Mouse (Mus musculus) left cerebral cortex, postnatal 10 days (tissue): ENCODE measurements around the gene Mcemp1. TPM values are rescaled to one million over a fixed set of nuclear protein-coding genes. Genes with fewer than 3 reads are reported as not detected.

ENCODE experiments used
- DNase-seq, 2 experiments: peaks; one replicate each; pipeline ENCODE4 v3.0.0; 2021 to 2022; ENCODE audit warnings: low spot score in 2 of 2, mixed read lengths in 1 of 2; ENCODE audit errors: extremely low spot score in 1 of 2
- intact Hi-C: fragments of 180-260 bp; cut with DNase I; formaldehyde crosslinking; loops from one replicate; pipeline ENCODE4 v1.15.1; 2025
- total RNA-seq, 2 experiments: library from RNA; stranded (reverse); gene quantifications; 2 replicates each; pipeline ENCODE4 v1.2.3; 2021

The Mcemp1 gene
- under 1 TPM; 0.55 to 0.66 TPM for total RNA-seq

- intact Hi-C loops, result no loop called here
- no peak for DNase-seq
Observed at GRCm38 (mm10) chr8:3665507-3665906, at the start of gene Mcemp1. Mcemp1 (plus strand) TSS chr8:3665754.

- intact Hi-C loops, result no loop called here
- DNase-seq, result peak; percentile 99
Observed at GRCm38 (mm10) chr8:3621199-3621970, 44.2 kb upstream of the Mcemp1 start, which contains the start of the genes Xab2 and Pet100. Xab2 (minus strand) TSS chr8:3621316. Pet100 (plus strand) TSS chr8:3621548.

GRCm38 (mm10) chr8:3622119-3622518, 43.4 kb upstream of the Mcemp1 start:
- no peak for DNase-seq
- intact Hi-C loops, result no loop called here

- no peak for DNase-seq
- intact Hi-C loops, result loop anchor here (5.0 kb wide), 1 partner anchor 47 kb away; the partner anchor contains the start of gene Fcor
Observed at GRCm38 (mm10) chr8:3625445-3625844, 40.1 kb upstream of the Mcemp1 start, which contains the start of gene Pcp2. Pcp2 (minus strand) TSS chr8:3625545.

GRCm38 (mm10) chr8:3626971-3627370, 38.6 kb upstream of the Mcemp1 start:
- DNase-seq, result no peak
- intact Hi-C loops, result loop anchor here (5.0 kb wide), 1 partner anchor 45 kb away; the partner anchor contains the start of gene Fcor

- intact Hi-C loops, result loop anchor here (5.0 kb wide), 1 partner anchor 44 kb away; the partner anchor contains the start of gene Fcor
- no peak for DNase-seq
Observed at GRCm38 (mm10) chr8:3628014-3628413, 37.5 kb upstream of the Mcemp1 start.

- DNase-seq, result peak; percentile 52 to 80
- intact Hi-C loops, result no loop called here
Observed at GRCm38 (mm10) chr8:3630647-3631477, 34.7 kb upstream of the Mcemp1 start, which contains the start of gene Stxbp2. Stxbp2 (plus strand) TSS chr8:3630955.

GRCm38 (mm10) chr8:3631478-3631875, 34.1 kb upstream of the Mcemp1 start:
- no peak for DNase-seq
- intact Hi-C loops, result no loop called here

- intact Hi-C loops, result no loop called here
- peak in 1 of 2 experiments; percentile 61 for DNase-seq
Observed at GRCm38 (mm10) chr8:3645804-3646203, 19.8 kb upstream of the Mcemp1 start.

- DNase-seq, result no peak
Observed at GRCm38 (mm10) chr8:3646824-3647531, 18.6 kb upstream of the Mcemp1 start.

GRCm38 (mm10) chr8:3647561-3647960, 18.0 kb upstream of the Mcemp1 start:
- DNase-seq, result no peak
- intact Hi-C loops, result no loop called here

More at GRCm38 (mm10) chr8:3646824-3647531, 18.6 kb upstream of the Mcemp1 start:
- intact Hi-C loops, result no loop called here

- no peak for DNase-seq
- intact Hi-C loops, result no loop called here
Observed at GRCm38 (mm10) chr8:3648268-3648667, 17.3 kb upstream of the Mcemp1 start.

GRCm38 (mm10) chr8:3648990-3649389, 16.6 kb upstream of the Mcemp1 start:
- no peak for DNase-seq
- intact Hi-C loops, result no loop called here

- intact Hi-C loops, result no loop called here
- DNase-seq, result no peak
Observed at GRCm38 (mm10) chr8:3652845-3653244, 12.7 kb upstream of the Mcemp1 start.

GRCm38 (mm10) chr8:3654726-3655508, 10.6 kb upstream of the Mcemp1 start:
- DNase-seq, result no peak
- intact Hi-C loops, result no loop called here

- no peak for DNase-seq
- intact Hi-C loops, result no loop called here
Observed at GRCm38 (mm10) chr8:3655526-3655925, 10.0 kb upstream of the Mcemp1 start, which contains the start of gene Retn. Retn (plus strand) TSS chr8:3655770.

- peak in 1 of 2 experiments; percentile 53 for DNase-seq
Observed at GRCm38 (mm10) chr8:3656725-3657381, 8.7 kb upstream of the Mcemp1 start.

More at GRCm38 (mm10) chr8:3656725-3657381, 8.7 kb upstream of the Mcemp1 start:
- intact Hi-C loops, result no loop called here
